Mouse (Mus musculus): ENCODE data around the gene Hmx3. TPM values are rescaled to one million over a fixed set of nuclear protein-coding genes. Genes with fewer than 3 reads are reported as not detected.

The Hmx3 gene
- polyA plus RNA-seq, 1 experiment from 2014 or later, result not detected

- no peak overlapping the region for H3K4me3 ChIP-seq (ENCODE audit: low read depth, low read length)
- DNase-seq (ENCODE audit: low spot score) (no peak), ATAC-seq (replicated peaks; ENCODE audit: low FRiP score) (no peak)
- H3K4me2 ChIP-seq, result no peak overlapping the region
- peaks cover 6% of the 10 kb centered on the region for H3K4me1 ChIP-seq (replicated peaks; ENCODE audit: control insufficient read depth, insufficient read depth, low read length)
- WGBS, result 4% methylated on average over 13 of the region's 13 CpGs
- peaks cover 99% of the 10 kb centered on the region for H3K27me3 ChIP-seq (replicated peaks; ENCODE audit: control insufficient read depth, insufficient read depth, low read length)
- H3K9me3 ChIP-seq (ENCODE audit: control insufficient read depth, low read length), result no peaks in the 10 kb centered on the region
- H3K9ac ChIP-seq (ENCODE audit: low read depth, low read length), result no peak overlapping the region
- H3K36me3 ChIP-seq (ENCODE audit: control insufficient read depth, insufficient read depth, low read length), result no peaks in the 10 kb centered on the region
- H3K27ac ChIP-seq (ENCODE audit: low read depth, low read length), result no peak overlapping the region
Observed at GRCm38 (mm10) chr7:131545701-131546385, 3.2 kb downstream of the Hmx3 start.

- H3K9ac ChIP-seq (ENCODE audit: low read depth, low read length), result no peak overlapping the region
- peaks cover 99% of the 10 kb centered on the region for H3K27me3 ChIP-seq (replicated peaks; ENCODE audit: control insufficient read depth, insufficient read depth, low read length)
- H3K36me3 ChIP-seq (ENCODE audit: control insufficient read depth, insufficient read depth, low read length), result no peaks in the 10 kb centered on the region
- H3K4me3 ChIP-seq (ENCODE audit: low read depth, low read length), result no peak overlapping the region
- WGBS, result 4% methylated on average over 2 of the region's 2 CpGs
- DNase-seq (ENCODE audit: low spot score), result no peak
- peaks cover 6% of the 10 kb centered on the region for H3K4me1 ChIP-seq (replicated peaks; ENCODE audit: control insufficient read depth, insufficient read depth, low read length)
- no peaks in the 10 kb centered on the region for H3K9me3 ChIP-seq (ENCODE audit: control insufficient read depth, low read length)
- no peak overlapping the region for H3K4me2 ChIP-seq
- no peak overlapping the region for H3K27ac ChIP-seq (ENCODE audit: low read depth, low read length)
- no peak for ATAC-seq (replicated peaks; ENCODE audit: low FRiP score)
Observed at GRCm38 (mm10) chr7:131546423-131546822, 3.8 kb downstream of the Hmx3 start.

GRCm38 (mm10) chr7:131547481-131547880, 4.8 kb downstream of the Hmx3 start:
- H3K9ac ChIP-seq (ENCODE audit: low read depth, low read length), result no peak overlapping the region
- no peak for ATAC-seq (replicated peaks; ENCODE audit: low FRiP score)
- no peak overlapping the region for H3K27ac ChIP-seq (ENCODE audit: low read depth, low read length)
- H3K4me1 ChIP-seq (replicated peaks; ENCODE audit: control insufficient read depth, insufficient read depth, low read length), result peaks cover under 1% of the 10 kb centered on the region; the same call in 1 of the 2 replicates
- DNase-seq (ENCODE audit: low spot score), result no peak
- no peaks in the 10 kb centered on the region for H3K36me3 ChIP-seq (ENCODE audit: control insufficient read depth, insufficient read depth, low read length)
- no peaks in the 10 kb centered on the region for H3K9me3 ChIP-seq (ENCODE audit: control insufficient read depth, low read length)
- H3K4me3 ChIP-seq (ENCODE audit: low read depth, low read length), result no peak overlapping the region
- H3K4me2 ChIP-seq, result no peak overlapping the region
- 3% methylated on average over 5 of the region's 5 CpGs for WGBS
- H3K27me3 ChIP-seq (replicated peaks; ENCODE audit: control insufficient read depth, insufficient read depth, low read length), result peaks cover 99% of the 10 kb centered on the region

- 4% methylated on average over 3 of the region's 3 CpGs for WGBS
- no peak for ATAC-seq (replicated peaks; ENCODE audit: low FRiP score)
- Histone ChIP-seq H3K4me3 (ENCODE audit: low read depth, low read length) (no peak within 1 kb of the TSS), H3K27ac (ENCODE audit: low read depth, low read length) (no peak within 1 kb of the TSS), H3K9me3 (ENCODE audit: control insufficient read depth, low read length) (no peaks in the 10 kb centered on the region), H3K9ac (ENCODE audit: low read depth, low read length) (no peak within 1 kb of the TSS), H3K4me2 (no peak within 1 kb of the TSS), H3K27me3 (replicated peaks; ENCODE audit: control insufficient read depth, insufficient read depth, low read length) (peaks cover 99% of the 10 kb centered on the region), H3K36me3 (ENCODE audit: control insufficient read depth, insufficient read depth, low read length) (no peaks in the 10 kb centered on the region), H3K4me1 (replicated peaks; ENCODE audit: control insufficient read depth, insufficient read depth, low read length) (no peaks in the 10 kb centered on the region)
- DNase-seq (ENCODE audit: low spot score), result no peak
Observed at GRCm38 (mm10) chr7:131548473-131548872, 5.8 kb downstream of the Hmx3 start, which contains the start of gene Hmx2. TSS of gene Hmx2 (plus strand) at chr7:131548773.

- H3K36me3 ChIP-seq (ENCODE audit: control insufficient read depth, insufficient read depth, low read length), result no peaks in the 10 kb centered on the region
- DNase-seq (ENCODE audit: low spot score) (no peak), ATAC-seq (replicated peaks; ENCODE audit: low FRiP score) (no peak)
Observed at GRCm38 (mm10) chr7:131551471-131551870, 8.8 kb downstream of the Hmx3 start.

GRCm38 (mm10) chr7:131551931-131552741, 9.5 kb downstream of the Hmx3 start:
- no peak overlapping the region for H3K4me2 ChIP-seq
- WGBS, result 2% methylated on average over 42 of the region's 42 CpGs
- DNase-seq (ENCODE audit: low spot score), result no peak
- no peak overlapping the region for H3K27ac ChIP-seq (ENCODE audit: low read depth, low read length)
- H3K4me1 ChIP-seq (replicated peaks; ENCODE audit: control insufficient read depth, insufficient read depth, low read length), result peaks cover 2% of the 10 kb centered on the region; the same call in 1 of the 2 replicates
- no peak for ATAC-seq (replicated peaks; ENCODE audit: low FRiP score)
- no peaks in the 10 kb centered on the region for H3K9me3 ChIP-seq (ENCODE audit: control insufficient read depth, low read length)
- no peaks in the 10 kb centered on the region for H3K36me3 ChIP-seq (ENCODE audit: control insufficient read depth, insufficient read depth, low read length)
- H3K4me3 ChIP-seq (ENCODE audit: low read depth, low read length), result no peak overlapping the region
- no peak overlapping the region for H3K9ac ChIP-seq (ENCODE audit: low read depth, low read length)
- H3K27me3 ChIP-seq (replicated peaks; ENCODE audit: control insufficient read depth, insufficient read depth, low read length), result peaks cover 100% of the 10 kb centered on the region

More at GRCm38 (mm10) chr7:131551471-131551870, 8.8 kb downstream of the Hmx3 start:
- WGBS, result 2% methylated on average over 4 of the region's 4 CpGs
- Histone ChIP-seq H3K9ac (ENCODE audit: low read depth, low read length) (no peak overlapping the region), H3K4me3 (ENCODE audit: low read depth, low read length) (no peak overlapping the region), H3K4me2 (no peak overlapping the region), H3K27me3 (replicated peaks; ENCODE audit: control insufficient read depth, insufficient read depth, low read length) (peaks cover 100% of the 10 kb centered on the region), H3K27ac (ENCODE audit: low read depth, low read length) (no peak overlapping the region), H3K4me1 (replicated peaks; ENCODE audit: control insufficient read depth, insufficient read depth, low read length) (peaks cover 2% of the 10 kb centered on the region; the same call in 1 of the 2 replicates), H3K9me3 (ENCODE audit: control insufficient read depth, low read length) (no peaks in the 10 kb centered on the region)

GRCm38 (mm10) chr7:131552781-131553180, 10.1 kb downstream of the Hmx3 start:
- peaks cover 100% of the 10 kb centered on the region for H3K27me3 ChIP-seq (replicated peaks; ENCODE audit: control insufficient read depth, insufficient read depth, low read length)
- no peak for ATAC-seq (replicated peaks; ENCODE audit: low FRiP score)
- peaks cover 2% of the 10 kb centered on the region; the same call in 1 of the 2 replicates for H3K4me1 ChIP-seq (replicated peaks; ENCODE audit: control insufficient read depth, insufficient read depth, low read length)
- no peak overlapping the region for H3K9ac ChIP-seq (ENCODE audit: low read depth, low read length)
- no peak overlapping the region for H3K4me3 ChIP-seq (ENCODE audit: low read depth, low read length)
- no peaks in the 10 kb centered on the region for H3K9me3 ChIP-seq (ENCODE audit: control insufficient read depth, low read length)
- WGBS, result 5% methylated on average over 5 of the region's 5 CpGs
- no peak for DNase-seq (ENCODE audit: low spot score)
- H3K27ac ChIP-seq (ENCODE audit: low read depth, low read length), result no peak overlapping the region
- no peak overlapping the region for H3K4me2 ChIP-seq
- no peaks in the 10 kb centered on the region for H3K36me3 ChIP-seq (ENCODE audit: control insufficient read depth, insufficient read depth, low read length)

- Histone ChIP-seq H3K27ac (ENCODE audit: low read depth, low read length) (no peak overlapping the region), H3K4me3 (ENCODE audit: low read depth, low read length) (peak overlapping the region; percentile 33), H3K27me3 (replicated peaks; ENCODE audit: control insufficient read depth, insufficient read depth, low read length) (peaks cover 98% of the 10 kb centered on the region), H3K4me2 (peak overlapping the region; percentile 56), H3K9me3 (ENCODE audit: control insufficient read depth, low read length) (no peaks in the 10 kb centered on the region), H3K4me1 (replicated peaks; ENCODE audit: control insufficient read depth, insufficient read depth, low read length) (peaks cover 2% of the 10 kb centered on the region; the same call in 1 of the 2 replicates), H3K36me3 (ENCODE audit: control insufficient read depth, insufficient read depth, low read length) (no peaks in the 10 kb centered on the region), H3K9ac (ENCODE audit: low read depth, low read length) (no peak overlapping the region)
- WGBS, result under 1% methylated on average over 38 of the region's 39 CpGs
- DNase-seq (ENCODE audit: low spot score) (peak; percentile 49), ATAC-seq (replicated peaks; ENCODE audit: low FRiP score) (peak; percentile 43)
Observed at GRCm38 (mm10) chr7:131553771-131554175, 11.1 kb downstream of the Hmx3 start.

Measured in liver, embryonic 11.5 days (tissue).